Mouse (Mus musculus): Measurements from ENCODE around the gene Mfsd2a.

Mfsd2a gene

GRCm38 (mm10) chr4:122961100-122961567 lies at the start of gene Mfsd2a:
Gene Mfsd2a, minus strand, starts transcription at chr4:122961188.
- in situ Hi-C loops (cut with MboI) = no loop called here

DNA sequence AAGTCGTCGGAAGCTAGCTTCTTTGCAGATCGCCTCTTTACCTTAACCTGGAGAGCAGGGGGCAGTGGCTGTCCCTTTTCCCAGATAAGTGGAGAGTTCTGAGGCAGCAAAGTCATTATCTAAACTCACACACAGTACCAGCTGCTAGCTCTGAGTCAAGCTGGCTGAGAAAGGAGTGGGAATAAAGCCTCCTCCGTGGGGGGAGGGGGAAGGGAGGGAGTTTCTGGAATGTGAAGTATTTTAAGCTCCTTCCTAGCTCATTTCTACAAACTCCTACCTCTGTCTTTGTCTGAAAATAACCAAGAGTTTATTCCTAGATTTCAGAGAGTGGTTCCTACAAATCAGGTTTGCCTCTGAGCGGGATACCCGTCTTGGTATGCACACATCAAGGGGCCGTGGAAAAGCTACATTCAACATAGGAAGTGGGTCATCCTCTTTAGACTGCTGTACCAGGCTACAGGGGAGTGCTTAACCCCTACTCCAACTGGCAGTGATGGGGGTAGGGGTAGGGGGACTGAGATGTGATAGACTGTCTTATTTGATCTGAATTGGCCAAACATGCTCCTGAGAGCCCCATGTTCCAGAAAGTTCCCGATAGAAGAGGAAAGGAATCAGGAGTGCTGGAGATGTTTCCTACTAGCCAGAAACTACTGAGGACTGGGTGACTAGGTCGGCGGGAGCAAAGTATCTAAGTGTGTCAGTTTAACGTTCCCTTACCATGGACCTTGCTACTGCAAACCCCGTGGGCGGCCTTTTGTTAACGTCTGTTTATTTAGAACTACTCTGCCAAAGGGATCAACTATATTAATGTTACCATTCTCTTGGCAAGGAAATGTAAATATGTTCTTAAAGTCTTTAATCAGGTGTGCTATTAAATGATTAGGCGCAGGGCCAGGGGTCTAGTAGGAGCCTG lies 44.3 kb upstream of the Mfsd2a start:
- in situ Hi-C loops (cut with MboI) = no loop called here

- in situ Hi-C loops (cut with MboI) = no loop called here
Measured at GRCm38 (mm10) chr4:123000617-123001342, 39.8 kb upstream of the Mfsd2a start.

DNA sequence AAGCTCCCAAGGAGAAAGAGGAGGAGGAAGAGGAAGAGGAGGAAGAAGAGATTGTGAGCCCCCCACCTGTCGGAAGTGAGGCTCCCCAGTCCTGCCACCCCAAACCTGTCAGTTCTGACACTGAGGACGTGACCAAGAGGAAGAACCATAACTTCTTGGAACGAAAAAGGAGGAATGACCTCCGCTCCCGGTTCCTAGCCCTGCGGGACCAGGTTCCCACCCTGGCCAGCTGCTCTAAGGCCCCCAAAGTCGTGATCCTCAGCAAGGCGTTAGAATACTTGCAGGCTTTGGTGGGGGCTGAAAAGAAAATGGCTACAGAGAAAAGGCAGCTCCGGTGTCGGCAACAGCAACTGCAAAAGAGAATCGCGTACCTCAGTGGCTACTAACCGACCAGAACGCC lies 39.1 kb upstream of the Mfsd2a start:
- in situ Hi-C loops (cut with MboI) = no loop called here

- in situ Hi-C loops (cut with MboI) = loop anchor here (5.0 kb wide), 1 partner anchor 83 kb away; no protein-coding TSS in a partner anchor
Measured at GRCm38 (mm10) chr4:122999263-122999691, 38.3 kb upstream of the Mfsd2a start.

DNA sequence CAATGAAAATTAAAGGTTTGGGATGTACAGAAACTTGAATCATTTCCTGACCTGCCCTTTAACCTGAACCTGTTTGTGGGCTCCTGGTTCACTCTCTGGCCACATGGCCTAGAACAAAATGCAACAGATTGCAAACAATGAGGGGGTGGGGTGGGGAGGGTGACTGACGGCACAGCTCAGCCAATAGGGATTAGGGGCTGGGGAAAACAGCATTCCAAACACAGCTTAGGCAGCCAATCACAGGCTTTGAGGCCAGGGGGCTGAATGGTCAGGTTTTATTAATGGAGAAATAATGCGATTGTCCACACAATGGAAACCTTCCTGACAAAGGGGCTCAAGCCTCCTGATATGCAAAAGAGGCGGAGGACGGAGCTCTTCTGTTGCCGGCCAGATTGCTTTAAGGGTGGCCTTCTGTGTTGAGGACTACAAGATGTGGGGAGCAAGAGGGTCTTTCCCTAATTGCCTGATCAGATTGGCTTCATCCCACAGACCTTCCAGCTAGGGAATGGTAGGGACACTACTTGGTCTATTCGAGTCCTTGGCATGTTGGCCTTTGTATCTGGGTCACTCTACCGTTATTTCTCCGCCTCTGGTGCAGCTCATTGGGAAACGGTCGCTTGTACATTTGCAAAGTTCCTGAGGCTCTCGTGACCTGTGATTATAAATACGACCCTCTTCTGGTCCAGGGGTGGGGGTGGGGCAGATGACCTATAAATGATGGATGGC lies 37.7 kb upstream of the Mfsd2a start:
- in situ Hi-C loops (cut with MboI) = loop anchor here (5.0 kb wide), 1 partner anchor 84 kb away; no protein-coding TSS in a partner anchor

DNA sequence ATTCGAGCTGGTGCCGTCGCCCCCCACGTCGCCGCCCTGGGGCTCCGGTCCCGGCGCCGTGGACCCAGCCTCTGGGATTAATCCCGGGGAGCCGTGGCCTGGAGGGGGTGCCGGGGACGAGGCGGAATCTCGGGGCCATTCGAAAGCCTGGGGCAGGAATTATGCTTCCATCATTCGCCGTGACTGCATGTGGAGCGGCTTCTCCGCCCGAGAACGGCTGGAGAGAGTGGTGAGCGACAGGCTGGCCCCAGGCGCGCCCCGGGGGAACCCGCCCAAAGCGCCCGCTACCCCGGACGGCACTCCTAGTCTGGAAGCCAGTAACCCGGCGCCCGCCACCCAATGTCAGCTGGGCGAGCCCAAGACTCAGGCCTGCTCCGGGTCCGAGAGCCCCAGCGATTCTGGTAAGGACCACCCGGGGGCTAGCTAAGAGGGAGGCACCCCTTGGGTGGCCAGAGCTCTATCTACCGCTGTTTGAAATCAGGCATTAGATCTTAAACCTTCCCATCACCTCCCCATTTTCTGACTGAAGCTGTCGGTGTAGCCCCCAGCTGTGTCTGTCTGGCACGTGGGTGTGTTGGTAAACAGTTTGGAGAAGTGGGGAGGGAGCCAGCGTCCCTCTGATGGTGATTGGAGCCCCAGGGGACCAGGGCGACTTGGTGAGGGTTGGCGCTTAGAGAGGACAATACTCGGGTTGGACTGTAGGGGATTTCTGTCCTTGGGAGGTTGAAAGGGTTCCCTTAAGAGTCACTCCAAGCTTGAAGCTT lies 35.8 kb upstream of the Mfsd2a start:
- in situ Hi-C loops (cut with MboI) = loop anchor here (5.0 kb wide), 1 partner anchor 86 kb away; no protein-coding TSS in a partner anchor

DNA sequence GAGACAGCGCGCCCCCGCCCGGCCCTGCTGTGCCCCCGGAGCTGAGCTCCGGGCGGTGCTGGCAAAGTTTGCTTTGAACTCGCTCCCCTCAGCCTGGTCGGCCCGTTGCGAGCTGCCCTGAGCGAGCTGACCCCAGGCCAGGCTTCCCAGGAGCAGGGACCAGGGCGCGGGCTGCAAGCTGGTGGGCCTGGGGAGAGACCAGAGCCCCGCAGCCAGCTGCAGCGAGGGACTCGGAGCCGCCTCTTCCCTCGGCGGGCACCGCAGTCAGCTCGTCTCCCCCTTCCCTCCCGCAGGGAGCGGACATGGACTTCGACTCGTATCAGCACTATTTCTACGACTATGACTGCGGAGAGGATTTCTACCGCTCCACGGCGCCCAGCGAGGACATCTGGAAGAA lies 35.2 kb upstream of the Mfsd2a start:
- in situ Hi-C loops (cut with MboI) = loop anchor here (5.0 kb wide), 1 partner anchor 86 kb away; no protein-coding TSS in a partner anchor

DNA sequence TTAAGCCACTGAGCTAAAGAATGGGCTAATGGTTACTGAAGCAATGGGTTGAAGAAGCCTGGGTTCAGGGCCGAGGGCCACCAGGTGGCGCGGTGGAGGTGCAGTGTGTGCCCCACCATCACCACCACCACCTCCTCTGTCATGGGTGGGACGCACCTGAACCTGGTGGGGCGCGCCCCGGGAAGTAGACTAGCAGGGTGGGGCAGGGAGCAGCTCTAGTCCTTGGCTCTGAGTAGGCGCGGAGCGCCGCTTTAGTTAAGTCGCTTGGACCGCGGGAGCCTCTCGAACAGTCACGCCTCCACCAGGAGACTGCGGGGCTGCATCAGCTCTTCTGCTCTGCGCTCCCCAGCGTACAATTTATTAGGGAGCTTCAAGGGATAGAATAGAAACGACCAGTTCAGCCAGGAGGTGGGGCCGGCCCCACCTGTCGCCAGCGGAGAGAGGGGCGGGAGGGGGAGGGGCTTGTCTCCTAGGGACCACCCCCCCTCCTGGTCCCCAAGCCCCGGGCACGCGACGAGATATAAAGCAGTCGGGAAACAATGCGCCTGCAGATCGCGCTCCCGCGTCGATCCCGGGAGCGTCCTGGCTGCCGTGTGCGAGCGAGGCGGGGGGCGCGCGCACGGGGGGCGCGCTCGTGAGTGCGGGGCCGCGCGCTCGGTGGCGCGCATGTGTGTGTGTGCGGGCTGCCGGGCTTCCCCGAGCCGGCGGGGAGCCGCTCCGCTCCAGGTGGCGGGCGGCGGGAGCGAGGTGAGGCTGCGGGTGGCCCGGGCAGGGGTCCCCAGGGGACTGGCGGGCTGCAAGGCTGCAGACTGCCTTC lies 34.6 kb upstream of the Mfsd2a start, which contains the start of gene Mycl:
Mycl (plus strand) TSS at position 249 of the 817 bp plus-strand sequence.
- in situ Hi-C loops (cut with MboI) = loop anchor here (5.0 kb wide), 1 partner anchor 87 kb away; no protein-coding TSS in a partner anchor

GRCm38 (mm10) chr4:122992276-122992675 lies 31.3 kb upstream of the Mfsd2a start:
- in situ Hi-C loops (cut with MboI) = no loop called here

GRCm38 (mm10) chr4:122991177-122991576 lies 30.2 kb upstream of the Mfsd2a start:
- in situ Hi-C loops (cut with MboI) = no loop called here

GRCm38 (mm10) chr4:122988004-122988403 lies 27.0 kb upstream of the Mfsd2a start:
- in situ Hi-C loops (cut with MboI) = loop anchor here (10.0 kb wide), 1 partner anchor 73 kb away; no protein-coding TSS in a partner anchor

DNA sequence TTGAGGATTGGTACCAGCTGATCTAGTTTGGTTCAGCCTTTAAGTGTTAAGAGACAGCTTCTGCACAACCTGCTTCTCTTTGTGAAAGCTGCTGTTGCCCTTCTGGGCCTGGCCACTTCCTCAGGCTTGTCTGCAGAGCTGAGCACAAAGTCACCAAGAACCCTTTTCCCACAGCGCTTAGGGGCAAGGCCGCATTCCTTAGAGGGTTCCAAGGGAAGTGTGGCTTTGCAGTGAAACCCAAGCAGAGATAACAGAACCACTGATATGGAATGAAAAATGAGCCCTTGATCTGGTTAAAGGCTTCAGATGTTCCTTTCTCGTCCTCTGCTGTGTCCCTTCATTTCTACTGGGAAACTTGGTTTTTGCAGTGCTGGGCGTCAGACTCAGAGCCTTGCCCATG lies 26.4 kb upstream of the Mfsd2a start:
- in situ Hi-C loops (cut with MboI) = loop anchor here (10.0 kb wide), 1 partner anchor 73 kb away; no protein-coding TSS in a partner anchor

GRCm38 (mm10) chr4:122985110-122985509 lies 24.1 kb upstream of the Mfsd2a start:
- in situ Hi-C loops (cut with MboI) = loop anchor here (10.0 kb wide), 1 partner anchor 70 kb away; no protein-coding TSS in a partner anchor

DNA sequence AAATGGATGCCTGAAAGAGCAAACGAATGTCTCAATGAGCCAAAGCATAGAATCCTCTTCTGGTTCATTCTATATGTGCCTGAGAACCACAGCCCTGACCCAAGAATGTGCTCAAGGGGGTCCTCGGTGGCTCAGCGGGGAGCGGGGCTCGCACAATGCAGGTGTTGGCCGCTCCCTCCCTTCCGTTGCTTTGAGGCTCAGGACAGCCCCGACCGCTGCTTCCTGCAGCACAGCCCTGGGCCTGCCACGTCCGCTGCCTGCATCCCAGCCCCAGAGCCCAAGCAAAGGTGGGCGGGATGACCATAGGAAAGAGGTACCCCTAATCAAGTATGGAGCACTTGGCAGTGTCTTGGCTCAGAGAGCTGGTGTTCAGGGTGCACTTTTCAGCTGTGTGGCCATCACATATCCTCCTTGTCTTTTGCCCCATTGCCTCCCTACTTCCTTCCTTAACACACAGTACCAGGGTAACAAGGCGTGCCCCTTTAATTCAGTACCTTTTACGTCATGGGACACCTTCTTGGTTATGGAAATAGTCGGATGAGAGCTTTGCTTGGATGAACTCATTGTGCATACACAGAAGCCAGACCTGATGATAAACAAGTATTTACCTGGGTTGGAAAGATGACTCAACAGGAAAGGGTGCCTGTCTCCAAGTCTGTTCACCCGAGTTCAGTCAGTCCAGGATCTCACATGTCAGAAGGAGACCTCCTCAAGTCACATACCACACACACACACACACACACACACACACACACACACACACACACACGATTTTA lies 22.7 kb upstream of the Mfsd2a start:
- in situ Hi-C loops (cut with MboI) = loop anchor here (10.0 kb wide), 1 partner anchor 69 kb away; no protein-coding TSS in a partner anchor

GRCm38 (mm10) chr4:122982537-122982936 lies 21.5 kb upstream of the Mfsd2a start:
- in situ Hi-C loops (cut with MboI) = loop anchor here (10.0 kb wide), 1 partner anchor 68 kb away; no protein-coding TSS in a partner anchor

- in situ Hi-C loops (cut with MboI) = loop anchor here (10.0 kb wide), 1 partner anchor 67 kb away; no protein-coding TSS in a partner anchor
Measured at GRCm38 (mm10) chr4:122981930-122982329, 20.9 kb upstream of the Mfsd2a start.

GRCm38 (mm10) chr4:122981238-122981637 lies 20.2 kb upstream of the Mfsd2a start:
- in situ Hi-C loops (cut with MboI) = loop anchor here (10.0 kb wide), 1 partner anchor 66 kb away; no protein-coding TSS in a partner anchor

Data from mature B cell (primary cell).